Mouse (Mus musculus) urinary bladder, postnatal 14 days (tissue): ENCODE data around the gene Gm2026.
"Not testable (repeated sequence)": the region's sequence is repeated elsewhere in the genome, so short reads cannot be mapped to it uniquely, and the experiment has no call there.

Experiments used
- DNase-seq: peaks from one replicate; pipeline ENCODE4 v3.0.0; 2021; ENCODE audit warnings: low spot score

Gene Gm2026

DNA sequence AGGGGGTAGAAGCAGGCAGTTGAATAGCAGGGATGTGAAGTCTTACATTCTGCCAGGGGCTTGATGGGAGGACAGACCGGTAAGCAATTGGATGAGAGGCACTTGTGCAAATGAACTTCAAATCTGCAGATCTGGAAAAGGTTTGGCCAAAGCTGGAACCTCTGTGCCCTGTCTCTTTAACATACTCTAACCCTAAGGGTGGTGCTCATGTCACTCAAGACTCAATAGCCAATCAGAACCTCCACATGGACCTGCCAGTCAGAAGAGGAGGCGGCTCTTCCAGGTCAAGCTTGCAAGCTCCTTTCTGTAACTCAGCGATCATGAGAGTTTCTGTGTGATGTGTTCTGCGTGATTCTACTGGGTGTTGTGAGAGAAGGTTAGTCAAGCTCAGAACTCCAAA, at the start of gene Gm2026:
TSS of gene Gm2026 (plus strand) at position 301 of the 400 bp plus-strand sequence.
- DNase-seq, result not testable (repeated sequence)

GRCm38 (mm10) chr2:175931000-175931399, 34.1 kb upstream of the Gm2026 start, which contains the start of gene Zfp966:
Gene Zfp966 (minus strand): TSS chr2:175931100.
- not testable (repeated sequence) for DNase-seq
